Mouse (Mus musculus) brain, embryonic 14.5 days (tissue): ENCODE data around the gene Prss44.

Experiments
- CTCF ChIP-seq: fragments of 200-500 bp; IDR thresholded peaks from 2 replicates; pipeline ENCODE4 v1.5.1; 2012; ENCODE audit warnings: inconsistent platforms, mild to moderate bottlenecking, moderate library complexity, borderline replicate concordance; ENCODE audit not compliant: insufficient read depth, insufficient read length; ENCODE audit errors: extremely low read depth
- POLR2A ChIP-seq: fragments of 200-500 bp; IDR thresholded peaks from 2 replicates; pipeline ENCODE4 v1.6.1; 2012; ENCODE audit warnings: mild to moderate bottlenecking, inconsistent platforms, borderline replicate concordance; ENCODE audit not compliant: poor library complexity, insufficient read depth, insufficient read length, severe bottlenecking; ENCODE audit errors: extremely low read depth

DNA sequence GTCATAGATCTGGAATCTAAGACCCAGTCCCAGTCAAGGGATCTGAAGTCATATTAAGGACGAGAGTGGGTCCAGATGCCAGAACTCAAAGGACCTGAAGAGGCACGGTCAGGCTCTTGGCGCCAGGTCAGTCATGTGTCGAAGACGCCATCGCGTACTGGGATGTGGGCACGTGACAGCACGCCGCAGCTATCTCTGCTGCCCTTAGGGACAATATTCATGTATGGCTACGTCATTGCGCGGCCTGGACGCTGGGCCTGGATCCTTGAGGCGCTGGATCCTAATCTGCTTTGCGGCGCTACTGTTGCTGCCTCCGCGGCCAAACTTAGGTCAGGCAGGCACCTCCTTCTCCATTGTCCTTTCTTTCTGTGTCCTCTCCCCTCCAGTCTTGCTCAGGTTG, 20.6 kb downstream of the Prss44 start, which contains the start of gene Prss45:
- TF ChIP-seq CTCF (no peak), POLR2A (no peak)
